Mouse (Mus musculus) intestine, embryonic 15.5 days (tissue): ENCODE measurements around the gene Cfap58. TPM values are rescaled to one million over a fixed set of nuclear protein-coding genes. Genes with fewer than 3 reads are reported as not detected.

Source experiments
- ATAC-seq: fragments of 200-750 bp; cut with Nextera tagmentation; 2 replicates; pipeline ENCODE4 v1.8.0; 2017; ENCODE audit warnings: moderate TSS enrichment, moderate library complexity
- H3K27ac ChIP-seq: fragments of 300-500 bp; sonication (generic); 2 replicates; pipeline ENCODE4 v1.5.1; 2015; ENCODE audit warnings: mild to moderate bottlenecking, inconsistent platforms
- H3K27me3 ChIP-seq: fragments of 300-500 bp; sonication (generic); replicated peaks from 2 replicates; pipeline ENCODE4 v1.6.1; 2015; ENCODE audit warnings: inconsistent platforms
- H3K36me3 ChIP-seq: fragments of 300-500 bp; sonication (generic); 2 replicates; pipeline ENCODE4 v1.6.1; 2015; ENCODE audit warnings: inconsistent platforms
- H3K4me1 ChIP-seq: fragments of 300-500 bp; sonication (generic); replicated peaks from 2 replicates; pipeline ENCODE4 v1.6.1; 2015; ENCODE audit warnings: inconsistent platforms
- H3K4me2 ChIP-seq: fragments of 300-500 bp; sonication (generic); replicated peaks from 2 replicates; pipeline ENCODE4 v1.6.1; 2015; ENCODE audit warnings: mild to moderate bottlenecking, inconsistent platforms
- H3K4me3 ChIP-seq: fragments of 300-500 bp; sonication (generic); replicated peaks from 2 replicates; pipeline ENCODE4 v1.5.1; 2015; ENCODE audit warnings: inconsistent platforms
- H3K9ac ChIP-seq: fragments of 300-500 bp; sonication (generic); 2 replicates; pipeline ENCODE4 v1.6.1; 2015; ENCODE audit warnings: inconsistent platforms
- H3K9me3 ChIP-seq: fragments of 300-500 bp; sonication (generic); 2 replicates; pipeline ENCODE4 v1.6.1; 2016; ENCODE audit warnings: inconsistent platforms
- WGBS: fragments of 180-500 bp; shearing (Covaris S2); methylation state at CpG from one replicate; pipeline ENCODE4 v1.1.7; 2015; 5-methylcytosine and 5-hydroxymethylcytosine counted together
- polyA plus RNA-seq: library from polyadenylated mRNA; unstranded; fragments of >200 nt; fragmentation: Nextera tagmentation; extraction: Ambion mirVana; gene quantifications from 2 replicates; pipeline ENCODE4 v1.2.1, GENCODE M21; 2015

The Cfap58 gene
- polyA plus RNA-seq, 1 experiment from 2014 or later = not detected

DNA sequence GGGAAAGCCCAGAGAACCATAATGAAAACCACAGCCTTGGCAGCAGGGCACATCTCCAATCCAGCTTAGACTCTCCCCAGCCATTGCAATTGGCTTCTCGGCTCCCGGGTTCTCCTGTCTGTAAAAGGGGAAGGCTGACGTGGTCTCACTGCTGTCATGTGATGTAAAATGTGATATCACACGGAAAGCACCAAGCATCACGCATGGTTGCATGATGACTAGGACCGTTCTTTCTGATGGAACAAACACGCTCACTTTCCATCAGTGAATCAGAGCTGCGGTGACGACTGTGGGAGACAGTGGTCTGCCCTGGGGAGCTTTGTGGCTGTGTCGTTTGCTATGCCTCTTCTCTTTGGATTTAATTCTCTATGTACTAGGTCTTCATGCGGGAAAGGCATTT is 50.5 kb downstream of the Cfap58 start:
- no peaks in the 10 kb centered on the region for H3K27me3 ChIP-seq
- no peaks in the 10 kb centered on the region for H3K4me1 ChIP-seq
- no peak overlapping the region for H3K4me2 ChIP-seq
- H3K9me3 ChIP-seq = no peaks in the 10 kb centered on the region
- no peak overlapping the region for H3K9ac ChIP-seq
- no peak overlapping the region for H3K4me3 ChIP-seq
- WGBS = 86% methylated on average over 11 of the region's 11 CpGs
- ATAC-seq = no peak
- no peak overlapping the region for H3K27ac ChIP-seq
- no peaks in the 10 kb centered on the region for H3K36me3 ChIP-seq

DNA sequence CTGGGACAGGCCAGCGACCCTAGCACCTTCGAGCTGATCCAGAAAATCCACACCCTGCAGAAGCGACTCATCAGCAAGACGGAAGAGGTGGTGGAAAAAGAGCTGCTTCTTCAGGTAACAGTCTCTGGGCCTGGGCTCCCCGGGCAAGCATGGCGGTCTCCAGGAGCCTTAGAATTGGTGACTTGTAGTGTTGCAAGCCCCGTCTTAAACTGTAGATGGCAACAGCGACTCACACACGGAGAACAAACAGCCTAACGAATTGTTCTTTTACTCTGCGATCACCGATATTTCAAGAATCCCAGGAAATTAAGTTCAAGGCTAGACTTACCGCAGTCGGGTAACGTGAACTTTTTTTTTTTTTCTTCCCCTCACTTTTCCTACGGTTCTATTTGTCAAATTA is 51.0 kb downstream of the Cfap58 start:
- Histone ChIP-seq H3K36me3 (no peaks in the 10 kb centered on the region), H3K9me3 (no peaks in the 10 kb centered on the region), H3K4me2 (no peak overlapping the region), H3K4me1 (no peaks in the 10 kb centered on the region), H3K9ac (no peak overlapping the region), H3K27ac (no peak overlapping the region), H3K27me3 (no peaks in the 10 kb centered on the region), H3K4me3 (no peak overlapping the region)
- no peak for ATAC-seq
- 33% methylated on average over 16 of the region's 16 CpGs for WGBS

DNA sequence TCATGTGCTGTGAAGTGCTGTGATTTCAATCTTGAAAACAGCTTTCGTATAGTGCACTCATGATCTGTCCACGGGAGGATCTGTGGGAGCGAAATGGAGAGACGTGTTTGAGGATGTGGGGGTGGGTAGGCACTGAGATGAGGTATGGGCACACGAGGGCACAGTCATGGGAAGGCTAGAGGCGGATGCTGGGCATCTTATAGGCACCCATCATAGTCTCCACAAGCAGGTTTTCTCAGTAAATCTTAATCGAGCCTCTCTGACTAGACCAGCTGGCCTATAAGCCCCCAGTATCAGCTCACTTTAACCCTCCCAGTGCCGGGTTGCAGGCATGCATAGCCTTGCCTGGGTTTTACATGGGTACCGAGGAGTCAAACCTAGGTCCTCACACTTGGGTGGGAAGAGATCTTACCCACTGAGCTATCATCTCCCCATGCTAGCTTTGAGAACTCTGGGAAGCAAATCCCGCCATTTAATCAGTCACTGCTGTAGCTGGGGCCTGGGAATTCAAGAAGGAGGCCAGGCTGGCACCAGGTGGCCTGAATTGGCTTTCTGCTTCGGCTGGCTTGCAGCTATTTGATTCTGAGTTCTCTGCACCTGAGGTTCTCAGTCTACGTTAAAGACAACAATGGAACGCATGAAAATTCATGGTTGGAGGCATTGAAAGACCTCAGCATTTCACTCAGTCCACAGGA is 51.6 kb downstream of the Cfap58 start:
- H3K9me3 ChIP-seq = no peaks in the 10 kb centered on the region
- 72% methylated on average over 13 of the region's 13 CpGs for WGBS
- no peaks in the 10 kb centered on the region for H3K36me3 ChIP-seq
- H3K4me3 ChIP-seq = no peak overlapping the region
- H3K9ac ChIP-seq = no peak overlapping the region
- no peaks in the 10 kb centered on the region for H3K4me1 ChIP-seq
- no peak overlapping the region for H3K27ac ChIP-seq
- H3K27me3 ChIP-seq = no peaks in the 10 kb centered on the region
- H3K4me2 ChIP-seq = no peak overlapping the region
- no peak for ATAC-seq

DNA sequence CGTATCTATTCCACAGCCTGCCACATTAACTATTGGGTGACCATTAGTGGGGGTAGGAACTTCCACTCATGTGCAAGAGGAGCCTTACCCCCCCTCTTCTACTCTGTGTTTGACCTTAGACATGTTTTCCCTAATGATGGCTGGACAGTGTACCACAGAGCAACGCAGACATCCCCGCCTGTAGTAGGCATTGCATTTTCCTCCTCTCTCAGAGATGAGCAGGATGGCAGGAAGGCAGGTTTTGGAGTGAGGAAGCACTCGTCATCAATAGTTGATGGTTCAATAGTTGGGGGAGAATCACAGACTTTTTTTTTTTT is 52.1 kb downstream of the Cfap58 start:
- no peaks in the 10 kb centered on the region for H3K4me1 ChIP-seq
- 86% methylated on average over 4 of the region's 4 CpGs for WGBS
- no peaks in the 10 kb centered on the region for H3K27me3 ChIP-seq
- no peak overlapping the region for H3K4me2 ChIP-seq
- no peak overlapping the region for H3K4me3 ChIP-seq
- ATAC-seq = no peak
- H3K36me3 ChIP-seq = no peaks in the 10 kb centered on the region
- no peaks in the 10 kb centered on the region for H3K9me3 ChIP-seq
- no peak overlapping the region for H3K9ac ChIP-seq
- H3K27ac ChIP-seq = no peak overlapping the region

DNA sequence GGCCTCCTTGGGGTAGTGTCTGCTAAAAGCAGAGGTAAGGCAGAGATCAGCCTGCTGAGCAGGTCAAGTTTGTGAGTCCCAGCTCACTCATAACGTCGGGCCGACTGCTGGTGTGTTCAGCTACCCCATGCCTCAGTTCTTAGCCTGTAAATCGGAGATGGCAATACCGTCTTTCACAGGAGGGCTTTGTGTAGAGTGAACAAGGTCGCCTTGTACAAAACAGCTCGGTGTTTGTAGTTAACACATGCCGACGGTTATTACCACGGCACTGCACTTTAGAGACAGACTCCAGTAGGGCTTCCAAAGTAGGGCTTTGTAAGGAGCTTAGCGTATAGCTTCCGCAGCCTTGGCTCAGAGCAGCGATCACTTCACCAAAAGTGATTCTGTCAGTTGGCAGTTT is 63.8 kb downstream of the Cfap58 start:
- no peak overlapping the region for H3K27ac ChIP-seq
- H3K4me3 ChIP-seq = no peak overlapping the region
- no peaks in the 10 kb centered on the region for H3K9me3 ChIP-seq
- no peak overlapping the region for H3K9ac ChIP-seq
- 87% methylated on average over 13 of the region's 13 CpGs for WGBS
- H3K36me3 ChIP-seq = no peaks in the 10 kb centered on the region
- ATAC-seq = no peak
- no peaks in the 10 kb centered on the region for H3K27me3 ChIP-seq
- H3K4me1 ChIP-seq = no peaks in the 10 kb centered on the region
- no peak overlapping the region for H3K4me2 ChIP-seq

DNA sequence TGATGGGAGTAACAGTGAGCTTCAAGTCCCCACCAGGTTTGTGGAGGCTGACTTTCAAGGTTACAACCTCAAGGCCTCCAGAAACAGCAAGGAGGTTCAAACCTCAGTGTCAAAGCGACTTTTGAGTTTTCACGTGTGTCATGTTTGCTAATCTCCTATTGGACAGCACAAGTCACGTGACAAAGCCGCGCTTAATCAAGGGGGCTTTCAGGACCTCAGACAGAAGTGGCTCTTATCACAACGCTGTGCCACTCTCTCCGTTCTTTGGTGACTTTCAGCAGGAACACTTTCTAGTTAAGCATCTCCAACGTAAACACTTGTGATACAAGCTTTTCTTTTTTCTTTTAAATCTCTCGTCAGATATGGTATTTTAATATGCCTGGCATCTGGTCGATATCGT is 64.3 kb downstream of the Cfap58 start:
- no peaks in the 10 kb centered on the region for H3K36me3 ChIP-seq
- 73% methylated on average over 11 of the region's 11 CpGs for WGBS
- no peaks in the 10 kb centered on the region for H3K27me3 ChIP-seq
- H3K4me1 ChIP-seq = no peaks in the 10 kb centered on the region
- no peak overlapping the region for H3K4me3 ChIP-seq
- no peak for ATAC-seq
- H3K9me3 ChIP-seq = no peaks in the 10 kb centered on the region
- no peak overlapping the region for H3K9ac ChIP-seq
- H3K4me2 ChIP-seq = no peak overlapping the region
- H3K27ac ChIP-seq = no peak overlapping the region

DNA sequence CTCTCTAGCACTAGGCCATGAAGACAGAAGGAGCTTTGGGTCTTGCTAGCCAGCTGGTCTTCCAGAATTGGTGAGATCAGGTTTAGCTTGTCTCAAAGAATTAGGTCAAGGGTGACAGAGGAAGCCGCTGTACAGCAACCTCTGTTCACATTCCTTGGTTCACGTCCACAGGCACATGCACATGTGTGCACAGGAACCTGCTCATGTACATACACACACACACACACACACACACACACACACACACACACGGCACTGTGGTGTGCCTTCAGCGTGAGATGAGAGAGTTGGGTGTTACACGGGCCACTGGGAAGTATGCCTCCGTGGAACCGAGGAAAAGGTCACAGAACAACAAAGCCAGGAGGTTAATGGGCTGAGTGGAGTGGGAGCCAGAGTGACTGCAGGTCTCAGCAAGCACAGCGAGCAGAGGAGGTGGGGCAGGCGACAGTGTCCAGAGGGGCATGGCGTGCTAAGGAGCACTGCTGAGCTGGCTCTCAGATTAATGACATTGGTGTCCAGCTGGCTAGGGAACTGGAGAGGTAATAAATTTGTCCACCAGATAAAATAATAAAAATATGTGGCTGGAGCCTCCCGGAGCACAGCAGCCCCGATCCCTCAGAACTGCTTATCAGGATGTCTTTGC is 71.4 kb downstream of the Cfap58 start:
- ATAC-seq = no peak
- H3K27ac ChIP-seq = no peak overlapping the region
- no peaks in the 10 kb centered on the region for H3K4me1 ChIP-seq
- no peak overlapping the region for H3K4me3 ChIP-seq
- WGBS = 56% methylated on average over 12 of the region's 12 CpGs
- H3K9ac ChIP-seq = no peak overlapping the region
- H3K27me3 ChIP-seq = no peaks in the 10 kb centered on the region
- H3K9me3 ChIP-seq = no peaks in the 10 kb centered on the region
- H3K4me2 ChIP-seq = no peak overlapping the region
- H3K36me3 ChIP-seq = no peaks in the 10 kb centered on the region

DNA sequence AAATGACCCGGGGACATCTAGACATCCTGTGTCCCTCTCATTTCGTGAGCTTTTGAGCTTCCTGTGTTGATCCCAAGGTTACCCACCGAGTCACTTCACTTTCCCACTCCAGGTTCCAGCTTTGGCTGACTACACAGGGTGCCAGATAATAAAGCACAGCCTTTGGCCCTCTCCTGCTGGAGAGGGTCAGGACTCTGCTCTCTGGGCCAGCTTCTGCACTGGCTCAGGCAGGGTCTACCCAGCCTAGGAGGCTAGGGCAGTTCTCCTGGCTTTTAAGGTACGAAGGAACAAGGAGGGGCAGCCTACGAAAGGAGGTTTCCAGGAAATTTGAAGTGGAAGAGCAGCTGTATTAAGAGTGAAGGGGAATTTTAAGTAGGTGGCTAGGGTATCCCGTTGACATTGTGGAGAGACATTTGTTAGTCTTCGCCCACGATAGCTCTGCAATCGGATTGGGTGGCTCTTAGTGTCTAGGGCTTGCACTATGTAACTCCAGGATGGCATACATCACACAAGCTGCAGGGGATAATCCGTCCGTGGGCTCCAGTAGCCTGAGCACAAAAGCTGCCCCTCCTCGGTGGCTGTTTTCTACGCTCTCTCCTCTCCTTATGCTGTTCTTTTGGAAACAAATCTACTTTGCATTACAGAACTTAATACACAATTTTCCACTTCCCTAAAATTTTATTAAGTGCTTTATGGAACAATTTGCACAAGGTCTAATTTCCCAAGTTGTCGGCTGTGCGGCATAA is 72.3 kb downstream of the Cfap58 start:
- Histone ChIP-seq H3K27ac (no peak overlapping the region), H3K4me3 (no peak overlapping the region), H3K9me3 (no peaks in the 10 kb centered on the region), H3K4me1 (no peaks in the 10 kb centered on the region), H3K4me2 (no peak overlapping the region), H3K27me3 (no peaks in the 10 kb centered on the region), H3K36me3 (no peaks in the 10 kb centered on the region), H3K9ac (no peak overlapping the region)
- no peak for ATAC-seq
- 79% methylated on average over 15 of the region's 15 CpGs for WGBS

DNA sequence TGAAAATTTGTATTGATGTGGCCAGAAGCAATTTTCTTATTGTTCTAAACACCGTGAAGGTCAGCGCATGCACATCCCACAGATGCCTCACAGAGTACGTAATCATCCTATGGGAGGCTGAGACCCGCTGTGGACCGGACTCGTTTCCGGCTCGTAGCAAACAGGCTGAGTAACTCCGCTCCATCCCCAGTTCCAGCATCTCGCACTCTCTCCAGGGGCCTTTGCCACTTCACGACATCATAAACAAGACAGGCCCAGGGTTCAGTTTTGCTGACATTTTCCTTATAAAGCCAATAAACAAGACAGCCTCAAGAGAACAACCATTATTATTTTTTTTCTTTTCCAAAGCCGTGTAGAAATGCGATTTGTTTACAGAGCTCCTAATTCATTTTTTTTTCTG is 82.6 kb downstream of the Cfap58 start:
- WGBS = 56% methylated on average over 13 of the region's 13 CpGs
- Histone ChIP-seq H3K9me3 (no peaks in the 10 kb centered on the region), H3K9ac (no peak overlapping the region), H3K4me3 (no peak overlapping the region), H3K27ac (no peak overlapping the region), H3K27me3 (no peaks in the 10 kb centered on the region), H3K36me3 (no peaks in the 10 kb centered on the region), H3K4me1 (no peaks in the 10 kb centered on the region), H3K4me2 (no peak overlapping the region)
- no peak for ATAC-seq

DNA sequence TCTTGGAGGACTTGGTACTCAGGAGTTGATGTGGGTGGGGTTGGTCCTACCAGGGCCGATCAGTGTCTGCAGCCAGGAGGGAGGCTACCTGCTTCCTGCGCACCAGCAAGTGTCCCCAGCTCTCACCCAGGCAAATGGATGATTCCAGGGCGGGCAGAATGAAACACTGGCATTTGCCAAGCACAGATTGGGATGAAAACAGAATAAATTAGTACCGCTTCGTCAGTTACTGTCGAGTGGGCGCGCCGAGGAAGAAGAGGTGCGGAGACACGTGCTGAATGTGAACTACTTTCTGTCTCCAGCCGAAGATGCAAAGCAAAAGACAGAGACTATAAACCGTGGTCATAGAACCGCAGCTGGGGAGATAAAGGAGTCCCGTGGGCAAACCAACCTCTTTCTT is 84.0 kb downstream of the Cfap58 start:
- Histone ChIP-seq H3K9me3 (no peaks in the 10 kb centered on the region), H3K4me1 (no peaks in the 10 kb centered on the region), H3K27ac (no peak overlapping the region), H3K27me3 (no peaks in the 10 kb centered on the region), H3K9ac (no peak overlapping the region), H3K4me2 (no peak overlapping the region), H3K4me3 (no peak overlapping the region), H3K36me3 (no peaks in the 10 kb centered on the region)
- WGBS = 82% methylated on average over 15 of the region's 15 CpGs
- no peak for ATAC-seq

DNA sequence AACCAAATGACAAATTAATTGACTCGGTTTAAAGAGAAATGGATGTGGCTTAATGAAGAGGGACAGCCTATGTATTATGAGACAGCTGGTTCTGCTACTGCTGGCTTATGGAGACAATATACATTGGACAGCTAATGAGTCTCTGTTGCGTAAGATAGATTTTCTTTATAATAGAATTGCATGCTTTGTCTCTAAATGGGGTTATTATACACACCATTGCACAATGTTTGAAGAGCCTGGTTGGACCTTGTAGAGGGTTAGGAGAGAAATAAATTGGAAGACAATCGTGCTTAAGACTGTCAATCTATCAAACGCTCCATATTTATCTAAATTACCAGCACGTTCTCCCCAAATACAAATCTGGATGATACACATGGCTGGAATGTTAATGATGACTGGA is 85.3 kb downstream of the Cfap58 start:
- ATAC-seq = no peak
- Histone ChIP-seq H3K27ac (no peak overlapping the region), H3K4me3 (no peak overlapping the region), H3K9me3 (no peaks in the 10 kb centered on the region), H3K9ac (no peak overlapping the region), H3K4me1 (no peaks in the 10 kb centered on the region), H3K4me2 (no peak overlapping the region), H3K36me3 (no peaks in the 10 kb centered on the region), H3K27me3 (no peaks in the 10 kb centered on the region)
- 75% methylated on average over 5 of the region's 5 CpGs for WGBS

DNA sequence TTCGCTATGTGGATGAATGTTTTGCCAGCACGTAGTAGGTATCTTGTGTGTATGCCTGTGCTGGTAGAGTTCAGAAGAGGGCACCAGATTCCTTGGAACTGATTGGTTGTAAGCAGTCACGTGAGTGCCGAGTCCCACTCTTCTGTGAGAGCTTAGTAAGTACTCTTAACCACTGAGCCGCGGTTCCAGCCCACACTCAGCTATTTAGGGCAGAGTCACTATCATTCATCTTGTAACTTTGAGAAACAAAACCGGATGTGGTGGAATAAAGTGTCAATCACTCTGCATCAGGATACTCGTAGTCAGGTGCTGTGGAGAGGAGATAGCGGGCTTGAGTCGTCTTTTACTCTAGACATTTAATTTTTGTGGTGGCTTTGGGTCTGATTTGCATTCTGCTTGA is 86.3 kb downstream of the Cfap58 start:
- 85% methylated on average over 10 of the region's 10 CpGs for WGBS
- H3K4me1 ChIP-seq = no peaks in the 10 kb centered on the region
- no peak overlapping the region for H3K9ac ChIP-seq
- no peaks in the 10 kb centered on the region for H3K36me3 ChIP-seq
- no peaks in the 10 kb centered on the region for H3K27me3 ChIP-seq
- no peak for ATAC-seq
- no peak overlapping the region for H3K4me2 ChIP-seq
- H3K27ac ChIP-seq = no peak overlapping the region
- no peaks in the 10 kb centered on the region for H3K9me3 ChIP-seq
- no peak overlapping the region for H3K4me3 ChIP-seq

DNA sequence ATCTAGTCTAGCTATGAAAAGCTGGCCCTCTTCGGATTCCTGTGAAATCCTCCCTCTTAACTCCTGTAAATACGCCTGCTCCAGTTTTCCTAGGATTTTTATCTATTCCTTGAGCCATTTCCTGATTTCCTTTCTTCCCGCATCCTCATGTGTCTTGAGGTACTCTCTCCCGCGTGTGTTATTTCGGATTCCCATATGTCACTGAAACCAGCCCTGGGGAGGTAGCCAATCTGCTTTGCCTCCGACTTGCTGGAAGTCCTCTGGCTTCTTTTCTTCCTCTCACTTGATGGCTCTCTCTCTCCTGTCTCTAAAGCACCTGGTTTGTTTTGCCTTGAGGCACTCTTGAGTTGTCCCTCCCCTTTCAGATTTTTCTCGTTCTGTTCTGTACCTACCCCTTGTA is 87.9 kb downstream of the Cfap58 start:
- no peaks in the 10 kb centered on the region for H3K27me3 ChIP-seq
- no peaks in the 10 kb centered on the region for H3K4me1 ChIP-seq
- H3K4me2 ChIP-seq = no peak overlapping the region
- no peak overlapping the region for H3K9ac ChIP-seq
- ATAC-seq = no peak
- no peaks in the 10 kb centered on the region for H3K9me3 ChIP-seq
- H3K4me3 ChIP-seq = no peak overlapping the region
- no peak overlapping the region for H3K27ac ChIP-seq
- H3K36me3 ChIP-seq = no peaks in the 10 kb centered on the region
- 78% methylated on average over 8 of the region's 8 CpGs for WGBS
